Mouse (Mus musculus) CH12.LX (cell line): ENCODE results near the gene Cops2. TPM values are rescaled to one million over a fixed set of nuclear protein-coding genes. Genes with fewer than 3 reads are reported as not detected.

Experiments
- DNase-seq: peaks from one replicate; pipeline ENCODE4 v3.0.0-alpha.2; 2013; ENCODE audit errors: extremely low read depth
- H3K27ac ChIP-seq: 2 replicates; pipeline ENCODE4 v1.5.1; 2012; ENCODE audit warnings: low read depth, mild to moderate bottlenecking, control low read depth, moderate library complexity; ENCODE audit not compliant: insufficient read depth
- H3K27me3 ChIP-seq: replicated peaks from 2 replicates; pipeline ENCODE3; 2012; ENCODE audit warnings: inconsistent platforms
- H3K36me3 ChIP-seq, 2 experiments: replicated peaks in 1 of 2; 2 replicates each; pipeline versions ENCODE3 to v1.6.1; 2012; ENCODE audit warnings: inconsistent platforms in 1 of 2, low read length in 1 of 2, mild to moderate bottlenecking in 1 of 2, mixed read lengths in 1 of 2, moderate library complexity in 1 of 2; ENCODE audit not compliant: control insufficient read depth in 1 of 2, insufficient read depth in 1 of 2
- H3K4me1 ChIP-seq, 2 experiments: 2 replicates each; pipeline ENCODE4 v1.6.1; 2012; ENCODE audit warnings: inconsistent platforms in 1 of 2, moderate library complexity in 1 of 2; ENCODE audit not compliant: insufficient read depth in 2 of 2, control insufficient read depth in 1 of 2
- H3K4me2 ChIP-seq: 2 replicates; pipeline ENCODE4 v1.6.1; 2012; ENCODE audit warnings: low read depth, mild to moderate bottlenecking, control low read depth; ENCODE audit not compliant: poor library complexity, insufficient read depth, severe bottlenecking
- H3K4me3 ChIP-seq, 3 experiments: fragments of 150-350 bp in 1 of 3; sonication (generic) in 1 of 3; replicated peaks in 1 of 3; 2 replicates each; pipeline versions ENCODE3 to v1.5.1; 2011 to 2012; ENCODE audit warnings: low read depth in 2 of 3, low read length in 2 of 3, mild to moderate bottlenecking in 2 of 3, moderate library complexity in 2 of 3, control low read depth in 1 of 3, improper control_type of control experiment in 1 of 3, inconsistent platforms in 1 of 3, mixed read lengths in 1 of 3; ENCODE audit not compliant: poor library complexity in 1 of 3
- H3K79me2 ChIP-seq: replicated peaks from 2 replicates; pipeline ENCODE4 v1.6.1; 2012; ENCODE audit warnings: mild to moderate bottlenecking, moderate library complexity; ENCODE audit not compliant: control insufficient read depth, poor library complexity, insufficient read depth, severe bottlenecking; ENCODE audit errors: extremely low read depth
- H3K9ac ChIP-seq: 2 replicates; pipeline ENCODE4 v1.6.1; 2012; ENCODE audit warnings: low read depth, mild to moderate bottlenecking, control low read depth, moderate library complexity; ENCODE audit not compliant: insufficient read depth
- H3K9me3 ChIP-seq: replicated peaks from 2 replicates; pipeline ENCODE3; 2012; ENCODE audit warnings: low read length, inconsistent platforms, mixed read lengths
- CTCF ChIP-seq, 2 experiments: IDR thresholded peaks in 1 of 2; conservative IDR thresholded peaks in 1 of 2; 2 replicates each; pipeline ENCODE4 v1.5.1; 2011 to 2012; ENCODE audit warnings: low read depth in 2 of 2, low read length in 2 of 2, improper control_type of control experiment in 1 of 2, inconsistent platforms in 1 of 2, mild to moderate bottlenecking in 1 of 2, moderate library complexity in 1 of 2
- ELF1 ChIP-seq: IDR thresholded peaks from 2 replicates; pipeline ENCODE4 v1.6.1; 2014; ENCODE audit warnings: low read depth, mild to moderate bottlenecking, inconsistent platforms, low read length, improper control_type of control experiment
- EP300 ChIP-seq: IDR thresholded peaks from 2 replicates; pipeline ENCODE4 v1.6.1; 2011; ENCODE audit warnings: low read length, improper control_type of control experiment
- KAT2A ChIP-seq: IDR thresholded peaks from 2 replicates; pipeline ENCODE4 v1.6.1; 2012; ENCODE audit warnings: low read length, improper control_type of control experiment, inconsistent platforms; ENCODE audit not compliant: insufficient replicate concordance
- MAZ ChIP-seq: IDR thresholded peaks from 2 replicates; pipeline ENCODE4 v1.6.1; 2012; ENCODE audit warnings: low read depth, mild to moderate bottlenecking, inconsistent platforms, low read length, improper control_type of control experiment, moderate library complexity
- MEF2A ChIP-seq: IDR thresholded peaks from 2 replicates; pipeline ENCODE4 v1.6.1; 2014; ENCODE audit warnings: low read depth, mild to moderate bottlenecking, inconsistent platforms, low read length, improper control_type of control experiment, borderline replicate concordance
- NRF1 ChIP-seq: IDR thresholded peaks from 2 replicates; pipeline ENCODE4 v1.6.1; 2014; ENCODE audit warnings: low read depth, mild to moderate bottlenecking, inconsistent platforms, low read length, improper control_type of control experiment, moderate library complexity
- RAD21 ChIP-seq: IDR thresholded peaks from 2 replicates; pipeline ENCODE4 v1.6.1; 2011; ENCODE audit warnings: low read depth, mild to moderate bottlenecking, low read length, improper control_type of control experiment, moderate library complexity
- RCOR1 ChIP-seq: conservative IDR thresholded peaks from 2 replicates; pipeline ENCODE4 v1.6.1; 2012; ENCODE audit warnings: low read depth, mild to moderate bottlenecking, inconsistent platforms, low read length, improper control_type of control experiment
- SMC3 ChIP-seq: IDR thresholded peaks from 2 replicates; pipeline ENCODE4 v1.6.1; 2011; ENCODE audit warnings: low read depth, low read length, improper control_type of control experiment
- TBP ChIP-seq: conservative IDR thresholded peaks from 2 replicates; pipeline ENCODE4 v1.6.1; 2011; ENCODE audit warnings: low read depth, low read length, improper control_type of control experiment
- USF1 ChIP-seq: IDR thresholded peaks from 2 replicates; pipeline ENCODE4 v1.6.1; 2014; ENCODE audit warnings: low read depth, mild to moderate bottlenecking, inconsistent platforms, low read length, improper control_type of control experiment
- USF2 ChIP-seq: conservative IDR thresholded peaks from 2 replicates; pipeline ENCODE4 v1.6.1; 2011; ENCODE audit warnings: low read depth, low read length, improper control_type of control experiment
- ZNF384 ChIP-seq: IDR thresholded peaks from 2 replicates; pipeline ENCODE4 v1.6.1; 2012; ENCODE audit warnings: low read depth, low read length, improper control_type of control experiment, inconsistent platforms
- dilution Hi-C: fragments of 300-500 bp; cut with MboI; formaldehyde crosslinking; loops from 2 replicates; pipeline ENCODE4 v1.14.3; 2020; ENCODE audit warnings: low sequenced_read_pairs; ENCODE audit not compliant: extremely low pct_unique_long_range_greater_than_20kb, extremely low pct_ligation_motif_present
- in situ Hi-C: fragments of 300-500 bp; cut with MboI; formaldehyde crosslinking; loops from 3 replicates; pipeline ENCODE4 v1.14.3; 2019; ENCODE audit warnings: low sequenced_read_pairs, low pct_ligation_motif_present, low pct_unique_long_range_greater_than_20kb, mixed read lengths
- polyA plus RNA-seq: library from polyadenylated mRNA; unstranded; fragments of >175 nt; gene quantifications from 2 replicates; pipeline ENCODE4 v1.2.1, GENCODE M21; 2012; ENCODE audit warnings: low read depth; ENCODE audit not compliant: insufficient read length
- total RNA-seq, 2 experiments: library from RNA; depleted of rRNA; stranded (reverse); fragments of 300-350 nt in 1 of 2; fragments of >200 nt in 1 of 2; gene quantifications; 2 replicates each; pipeline ENCODE4 v1.2.3; 2012 to 2014

The Cops2 gene
- total and polyA plus RNA-seq, 3 experiments = 63.5 to 313 (median 124) TPM

DNA sequence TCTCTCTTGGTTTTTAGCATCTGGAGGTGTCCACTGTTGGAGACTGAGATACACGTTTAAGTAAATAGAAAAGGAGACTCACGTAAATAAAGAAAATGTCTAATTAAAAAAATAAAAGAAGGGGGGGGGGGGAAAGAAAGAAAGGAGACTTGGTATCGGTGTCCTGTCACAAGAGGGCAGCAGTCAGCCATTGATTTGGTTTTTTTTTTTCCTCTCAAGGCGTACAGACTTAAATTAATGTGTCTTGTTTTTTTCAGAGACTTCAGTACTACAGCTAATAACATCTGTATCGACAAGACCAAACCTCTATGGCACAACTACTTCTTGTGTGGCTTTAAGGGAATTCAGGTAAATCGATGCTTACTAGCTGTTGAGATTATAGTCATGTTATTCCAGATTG lies 34.2 kb upstream of the Cops2 start:
- in situ Hi-C loops = loop anchor here (25.0 kb wide), 2 partner anchors 144 to 469 kb away; partner anchors contain the start of gene Fgf7
- Histone ChIP-seq H3K36me3 (peaks cover 14 to 56% of the 10 kb centered on the region in 2 experiments), H3K4me1 (peaks cover 0 to 11% of the 10 kb centered on the region in 2 experiments; a peak in 1 of 4 replicates), H3K79me2 (no peaks in the 10 kb centered on the region), H3K27me3 (no peaks in the 10 kb centered on the region), H3K4me3 (no peak overlapping the region), H3K4me2 (no peak overlapping the region), H3K27ac (no peak overlapping the region), H3K9ac (no peak overlapping the region), H3K9me3 (no peaks in the 10 kb centered on the region)
- peak; percentile 27 for DNase-seq
- dilution Hi-C loops = no loop called here
- TF ChIP-seq SMC3 (peak; percentile 52), CTCF (conservative IDR thresholded peaks at IDR 0.05 in 1 of 2, IDR thresholded peaks at IDR 0.05 in 1 of 2; ENCODE audit: low read depth in 2 of 2, low read length in 2 of 2) (peak in 1 of 2 experiments; percentile 68; a peak in 2 of 4 replicates), ZNF384 (peak; percentile 93), RAD21 (peak; percentile 66), MAZ (peak; percentile 50; the same call in 1 of the 2 replicates), TBP (no peak), NRF1 (no peak)

DNA sequence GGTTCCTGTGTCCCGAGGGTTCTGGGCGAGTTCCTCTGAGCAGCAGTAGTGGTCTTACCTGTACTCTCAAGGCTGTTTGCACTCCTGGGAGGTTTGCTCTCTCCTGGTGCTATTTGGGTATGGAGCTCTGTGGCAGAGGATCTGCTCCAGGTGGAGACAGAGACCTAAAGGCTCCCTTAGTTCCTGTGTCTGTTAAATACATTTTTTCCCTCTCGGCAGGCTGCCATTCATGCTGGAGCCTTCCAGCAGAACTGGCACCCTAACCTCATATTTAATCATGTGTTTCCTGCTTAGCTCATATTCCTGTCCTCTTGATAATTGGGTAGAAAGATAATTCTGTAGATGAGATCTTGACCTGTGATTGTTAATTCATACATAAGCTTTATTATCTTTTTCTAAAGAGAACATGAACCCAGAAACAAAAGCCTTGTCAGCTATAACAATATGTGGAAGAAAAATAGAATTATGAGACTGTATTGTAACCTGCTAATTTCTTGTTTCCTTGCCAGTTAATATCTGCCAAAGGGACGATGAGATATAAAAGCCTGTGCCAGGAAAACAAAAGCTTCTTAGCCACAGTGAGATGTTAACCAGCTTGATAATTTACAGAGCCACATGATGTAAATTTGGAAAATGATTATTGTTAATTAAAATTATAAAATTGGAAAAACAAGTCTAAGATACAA lies 27.1 kb upstream of the Cops2 start:
- Histone ChIP-seq H3K79me2 (peaks cover 3% of the 10 kb centered on the region; the same call in 1 of the 2 replicates), H3K36me3 (peaks cover 8 to 30% of the 10 kb centered on the region in 2 experiments), H3K27ac (no peak overlapping the region), H3K4me1 (no peaks in the 10 kb centered on the region), H3K9ac (no peak overlapping the region), H3K9me3 (no peaks in the 10 kb centered on the region), H3K27me3 (no peaks in the 10 kb centered on the region), H3K4me3 (no peak overlapping the region), H3K4me2 (no peak overlapping the region)
- in situ Hi-C loops = loop anchor here (25.0 kb wide), 2 partner anchors 151 to 476 kb away; partner anchors contain the start of gene Fgf7
- no peak for TF ChIP-seq TBP
- TF ChIP-seq MEF2A = no peak
- no peak for TF ChIP-seq USF2
- no peak for TF ChIP-seq USF1
- TF ChIP-seq EP300 = no peak
- no peak for TF ChIP-seq ELF1
- TF ChIP-seq KAT2A = no peak
- TF ChIP-seq MAZ = no peak
- TF ChIP-seq RAD21 = no peak
- no peak for TF ChIP-seq RCOR1
- no peak for DNase-seq
- dilution Hi-C loops = no loop called here
